Mouse (Mus musculus) cerebellum, adult 2 months (tissue): Measurements from ENCODE around the gene Slc16a13. TPM values are rescaled to one million over a fixed set of nuclear protein-coding genes. Genes with fewer than 3 reads are reported as not detected.

Source experiments
- DNase-seq, 2 experiments: peaks; one replicate each; pipeline ENCODE4 v3.0.0; 2021
- H3K27ac ChIP-seq: fragments of 200-500 bp; 2 replicates; pipeline ENCODE4 v1.5.1; 2012; ENCODE audit warnings: low read length, control low read depth, inconsistent platforms; ENCODE audit not compliant: insufficient read depth
- H3K27me3 ChIP-seq: fragments of 200-500 bp; 2 replicates; pipeline ENCODE4 v1.6.1; 2012; ENCODE audit warnings: inconsistent platforms, mild to moderate bottlenecking, low read length, moderate library complexity; ENCODE audit not compliant: control insufficient read depth, insufficient read depth
- H3K4me1 ChIP-seq: fragments of 200-500 bp; 2 replicates; pipeline ENCODE4 v1.6.1; 2011; ENCODE audit warnings: low read length; ENCODE audit not compliant: control insufficient read depth, insufficient read depth
- H3K4me3 ChIP-seq: fragments of 200-500 bp; replicated peaks from 2 replicates; pipeline ENCODE3; 2011; ENCODE audit warnings: mild to moderate bottlenecking, low read depth, low read length, control low read depth; ENCODE audit not compliant: insufficient read depth
- CTCF ChIP-seq: fragments of 200-500 bp; IDR thresholded peaks from 2 replicates; pipeline ENCODE4 v1.5.1; 2011; ENCODE audit warnings: low read depth, mild to moderate bottlenecking, control low read depth, low read length, moderate library complexity, borderline replicate concordance; ENCODE audit not compliant: insufficient read depth
- POLR2A ChIP-seq: fragments of 200-500 bp; IDR thresholded peaks from 2 replicates; pipeline ENCODE4 v1.6.1; 2011; ENCODE audit warnings: low read length, control low read depth, borderline replicate concordance; ENCODE audit not compliant: insufficient read depth
- WGBS: fragments of 180-500 bp; shearing (Covaris S2); methylation state at CpG from one replicate; pipeline ENCODE4 v1.1.7; 2018; 5-methylcytosine and 5-hydroxymethylcytosine counted together
- polyA plus RNA-seq: library from polyadenylated mRNA; depleted of rRNA; stranded (reverse); fragments of >200 nt; gene quantifications from 2 replicates; pipeline ENCODE4 v1.2.3, GENCODE M21; 2012

The Slc16a13 gene
- polyA plus RNA-seq, 1 experiment, result 8.8 TPM

- TF ChIP-seq POLR2A, result no peak
- TF ChIP-seq CTCF, result no peak
- whole genome bisulfite sequencing, result 82% methylated on average over 8 of the region's 8 CpGs
- no peak overlapping the region for H3K4me3 ChIP-seq
- DNase-seq, result no peak
- no peaks in the 10 kb centered on the region for H3K27me3 ChIP-seq
- no peaks in the 10 kb centered on the region for H3K4me1 ChIP-seq
- H3K27ac ChIP-seq, result no peak overlapping the region
Measured at GRCm38 (mm10) chr11:70251853-70252252, 31.0 kb upstream of the Slc16a13 start.

GRCm38 (mm10) chr11:70250150-70250549 lies 29.3 kb upstream of the Slc16a13 start:
- Histone ChIP-seq H3K4me1 (no peaks in the 10 kb centered on the region), H3K27ac (no peak overlapping the region), H3K4me3 (no peak overlapping the region), H3K27me3 (no peaks in the 10 kb centered on the region)
- WGBS, result 69% methylated on average over 11 of the region's 11 CpGs
- no peak for DNase-seq
- TF ChIP-seq POLR2A (no peak), CTCF (no peak)

- peak; percentile 47 to 58 for DNase-seq
- WGBS, result 48% methylated on average over 9 of the region's 9 CpGs
- Histone ChIP-seq H3K4me3 (no peak overlapping the region), H3K4me1 (no peaks in the 10 kb centered on the region), H3K27me3 (no peaks in the 10 kb centered on the region), H3K27ac (no peak overlapping the region)
- TF ChIP-seq POLR2A, result no peak
- TF ChIP-seq CTCF, result peak; percentile 69; the same call in 1 of the 2 replicates
Measured at GRCm38 (mm10) chr11:70247136-70247845, 26.4 kb upstream of the Slc16a13 start.

DNA sequence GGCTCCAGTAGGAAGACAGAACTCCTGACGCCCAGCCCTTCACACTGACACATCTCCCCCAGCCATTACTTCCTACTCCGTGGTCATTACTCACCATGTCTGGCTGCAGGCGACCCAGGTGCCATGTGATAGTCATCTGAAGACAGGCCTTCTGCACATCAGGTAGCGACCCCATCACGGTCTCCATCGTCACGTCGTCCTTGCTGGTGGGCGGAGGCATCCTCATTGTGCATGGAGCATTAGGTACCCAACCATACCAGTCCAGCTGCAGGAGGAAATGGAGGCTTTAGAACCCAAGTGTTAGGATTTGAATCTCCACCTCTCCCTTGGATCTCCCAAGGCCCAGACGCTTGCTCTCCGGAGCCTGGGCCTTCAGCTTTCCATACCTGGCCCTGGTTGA lies 21.7 kb upstream of the Slc16a13 start:
- H3K4me1 ChIP-seq, result no peaks in the 10 kb centered on the region
- WGBS, result 65% methylated on average over 11 of the region's 11 CpGs
- H3K27ac ChIP-seq, result no peak overlapping the region
- DNase-seq, result no peak
- H3K27me3 ChIP-seq, result no peaks in the 10 kb centered on the region
- H3K4me3 ChIP-seq, result no peak overlapping the region
- TF ChIP-seq POLR2A, result no peak
- TF ChIP-seq CTCF, result no peak

DNA sequence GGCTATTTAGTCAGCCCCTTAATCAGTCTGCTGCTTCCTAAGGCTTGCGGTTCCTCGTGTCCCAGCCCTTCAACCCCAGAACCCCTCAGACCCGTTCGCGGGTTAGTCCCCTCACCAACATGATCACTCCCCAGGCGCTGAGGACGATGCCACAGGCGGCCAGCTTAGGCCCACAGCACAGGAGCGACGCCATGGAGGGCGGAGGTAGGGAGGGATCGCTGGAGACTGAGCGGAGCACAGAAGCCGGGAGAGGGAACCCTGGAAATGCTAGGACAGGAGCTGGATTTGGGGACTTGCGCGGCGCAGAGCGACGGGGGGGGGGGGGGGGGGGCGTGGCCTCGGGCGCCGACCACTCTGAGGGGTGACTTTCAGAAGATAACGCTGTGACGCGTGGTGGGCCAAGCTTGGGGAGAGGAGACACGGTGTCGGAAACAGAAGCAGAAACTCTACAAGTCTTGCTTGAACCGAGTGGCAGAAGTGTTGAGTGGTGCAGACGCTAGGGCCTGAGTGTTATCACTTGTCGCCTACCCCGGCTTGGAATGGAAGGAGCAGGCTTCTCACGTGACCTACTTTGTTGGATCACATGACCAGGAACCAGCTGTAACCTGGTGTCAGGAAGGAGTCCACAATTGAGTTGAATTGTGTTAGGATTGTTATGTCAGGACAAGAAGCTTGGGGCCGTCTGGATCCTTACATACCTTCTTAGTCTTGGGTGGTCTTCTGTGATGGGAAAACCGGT lies 18.8 kb upstream of the Slc16a13 start, which contains the start of the genes Gm21988 and Rnasek:
TSS of gene Gm21988 (minus strand) at position 290 of the 739 bp plus-strand sequence.
TSS of gene Rnasek (minus strand) at position 302 of the 739 bp plus-strand sequence.
- under 1% methylated on average over 34 of the region's 35 CpGs for WGBS
- Histone ChIP-seq H3K4me3 (peak within 1 kb of the TSS; percentile 97), H3K4me1 (peaks cover 3% of the 10 kb centered on the region; the same call in 1 of the 2 replicates), H3K27me3 (no peaks in the 10 kb centered on the region), H3K27ac (peak within 1 kb of the TSS; percentile 92)
- TF ChIP-seq CTCF, result no peak
- TF ChIP-seq POLR2A, result peak; percentile 83
- peak; percentile 87 to 91 for DNase-seq

DNA sequence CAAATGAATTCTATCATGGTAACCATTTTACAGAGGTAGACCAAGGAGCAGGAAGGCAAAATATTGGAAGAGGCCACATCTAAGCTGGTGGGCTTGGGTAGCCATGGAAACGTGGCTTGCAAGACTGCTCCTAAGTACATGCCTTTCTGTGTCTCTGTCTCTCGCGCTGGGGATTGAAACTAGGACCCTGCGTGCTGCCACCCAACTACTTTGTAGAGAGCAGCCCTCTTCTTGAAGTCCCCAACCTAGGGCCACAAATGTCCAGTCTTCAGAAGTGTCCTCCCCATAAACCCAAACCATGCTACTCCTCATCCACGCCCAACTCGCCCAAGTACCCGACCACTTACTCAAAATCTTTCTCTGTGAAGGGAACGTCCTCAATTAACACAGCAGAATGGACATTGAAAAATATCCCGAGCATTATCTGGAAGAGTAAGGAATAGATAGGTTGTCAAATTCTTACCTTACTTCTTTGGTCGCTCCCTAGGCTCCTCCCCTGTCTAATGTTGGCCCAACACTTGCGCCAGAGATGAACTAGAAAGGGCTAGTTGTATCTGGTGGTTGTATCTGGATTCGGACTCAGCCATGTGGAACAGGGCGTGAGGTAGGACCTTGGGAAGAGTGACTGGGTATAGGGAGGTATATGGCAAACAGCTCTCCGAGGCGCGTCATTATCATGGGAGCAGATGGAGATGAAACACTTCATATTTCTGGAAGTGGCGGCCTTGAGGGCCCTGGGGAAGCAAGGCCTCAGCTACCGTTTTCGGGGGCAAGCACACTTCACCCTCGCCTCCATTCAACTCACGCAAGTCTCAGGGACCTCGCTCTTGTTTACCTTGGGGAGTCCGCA lies 18.0 kb upstream of the Slc16a13 start:
- peak overlapping the region; percentile 84 for H3K27ac ChIP-seq
- DNase-seq, result peak; percentile 41 to 45
- H3K4me3 ChIP-seq, result peak overlapping the region; percentile 97
- no peak for TF ChIP-seq CTCF
- TF ChIP-seq POLR2A, result no peak
- no peaks in the 10 kb centered on the region for H3K27me3 ChIP-seq
- WGBS, result 3% methylated on average over 23 of the region's 23 CpGs
- H3K4me1 ChIP-seq, result peaks cover 10% of the 10 kb centered on the region

GRCm38 (mm10) chr11:70237457-70238167 lies 16.7 kb upstream of the Slc16a13 start, which contains the start of gene 0610010K14Rik:
Gene 0610010K14Rik (minus strand): TSS chr11:70237914.
- under 1% methylated on average over 70 of the region's 70 CpGs for WGBS
- TF ChIP-seq POLR2A, result peak; percentile 85; the same call in 1 of the 2 replicates
- TF ChIP-seq CTCF, result peak; percentile 56; the same call in 1 of the 2 replicates
- Histone ChIP-seq H3K4me3 (peak within 1 kb of the TSS; percentile 97), H3K4me1 (peaks cover 10% of the 10 kb centered on the region), H3K27me3 (no peaks in the 10 kb centered on the region), H3K27ac (peak within 1 kb of the TSS; percentile 84)
- peak; percentile 98 to 99 for DNase-seq
